Comparison of ENCODE assay signal across 8 mouse cellular contexts in genomic region chr7:45715741-45716459, GRCm38 (mm10). TPM values are rescaled to one million over a fixed set of nuclear protein-coding genes. Genes with fewer than 3 reads are reported as not detected.
DNase-seq lines count a peak whose midpoint lies in the region; ATAC-seq and TF ChIP-seq lines count a peak whose summit lies in the region.

No protein-coding gene starts in this region.

- WGBS in intestine, postnatal 0 days = 76% methylated on average over 19 of the region's 19 CpGs
- 85% methylated on average over 19 of the region's 19 CpGs for WGBS in midbrain, embryonic 13.5 days

- H3K4me3 ChIP-seq in intestine, postnatal 0 days (ENCODE audit: low read depth, low read length) = peak overlapping the region; percentile 70
- H3K4me3 ChIP-seq in midbrain, embryonic 13.5 days (replicated peaks) = peak overlapping the region; percentile 82

- H3K36me3 ChIP-seq in intestine, postnatal 0 days (ENCODE audit: control insufficient read depth, insufficient read depth) = peaks cover 39% of the 10 kb centered on the region
- H3K36me3 ChIP-seq in midbrain, embryonic 13.5 days = peaks cover 46% of the 10 kb centered on the region

- TF ChIP-seq CTCF in intestine, postnatal 0 days (IDR thresholded peaks at IDR 0.05; ENCODE audit: low read depth) = no peak

- DNase-seq in cerebellum, adult 18-20 months = peak; percentile 12 to 26
- no peak for DNase-seq in cerebellum, postnatal 36 days
- peak; percentile 28 for DNase-seq in thymus, postnatal 4 days
- no peak for DNase-seq in thymus, postnatal 36 days
- no peak for DNase-seq in right cerebral cortex, postnatal 4 days

- 0 out of 2 replicates have a peak overlapping the region, but pooled peaks have one; percentile 17 for H3K9ac ChIP-seq in intestine, postnatal 0 days (ENCODE audit: low read depth, low read length)
- H3K9ac ChIP-seq in midbrain, embryonic 13.5 days (replicated peaks) = peak overlapping the region; percentile 91; the same call in 1 of the 2 replicates

- ATAC-seq in intestine, postnatal 0 days = no peak
- no peak for ATAC-seq in midbrain, embryonic 13.5 days
- no peak for ATAC-seq in inflammation-experienced regulatory T-cells, adult 6 months

- no peaks in the 10 kb centered on the region for H3K27me3 ChIP-seq in intestine, postnatal 0 days (replicated peaks; ENCODE audit: control insufficient read depth, insufficient read depth, low read length)
- H3K27me3 ChIP-seq in midbrain, embryonic 13.5 days = no peaks in the 10 kb centered on the region

- no peaks in the 10 kb centered on the region for H3K9me3 ChIP-seq in intestine, postnatal 0 days (ENCODE audit: control insufficient read depth)
- no peaks in the 10 kb centered on the region for H3K9me3 ChIP-seq in midbrain, embryonic 13.5 days

- H3K27ac ChIP-seq in intestine, postnatal 0 days (ENCODE audit: low read depth, low read length) = peak overlapping the region; percentile 99
- peak overlapping the region; percentile 83 for H3K27ac ChIP-seq in midbrain, embryonic 13.5 days

- peak overlapping the region; percentile 88 for H3K4me2 ChIP-seq in intestine, postnatal 0 days (replicated peaks; ENCODE audit: low read depth)
- peak overlapping the region; percentile 81 for H3K4me2 ChIP-seq in midbrain, embryonic 13.5 days (replicated peaks)

- H3K4me1 ChIP-seq in intestine, postnatal 0 days (replicated peaks; ENCODE audit: control insufficient read depth, insufficient read depth, low read length) = peaks cover 19% of the 10 kb centered on the region; the same call in 1 of the 2 replicates
- H3K4me1 ChIP-seq in midbrain, embryonic 13.5 days (replicated peaks) = peaks cover 54% of the 10 kb centered on the region

RNA-seq across cellular contexts. Expression of gene Rpl18, which starts 0.6 kb away (rescaled TPM):
- 708 and 740 TPM in 2 replicates for polyA plus RNA-seq in intestine, postnatal 0 days (2015; fragmentation: Nextera tagmentation; extraction: Ambion mirVana)
- polyA plus RNA-seq in midbrain, embryonic 13.5 days (2015; fragmentation: Nextera tagmentation; extraction: Ambion mirVana) = 643 and 684 TPM in 2 replicates
- polyA plus RNA-seq in inflammation-experienced regulatory T-cells, adult 6 months (2017; shearing (Covaris generic)) = 1,000 to 10,000 TPM; 1,609 to 2,946 (median 2,383) TPM

RNA-seq across cellular contexts. Expression of gene Sphk2, which starts 1.9 kb away (rescaled TPM):
- 55.1 and 55.9 TPM in 2 replicates for polyA plus RNA-seq in intestine, postnatal 0 days (2015; fragmentation: Nextera tagmentation; extraction: Ambion mirVana)
- polyA plus RNA-seq in midbrain, embryonic 13.5 days (2015; fragmentation: Nextera tagmentation; extraction: Ambion mirVana) = 24.3 and 27.1 TPM in 2 replicates
- polyA plus RNA-seq in inflammation-experienced regulatory T-cells, adult 6 months (2017; shearing (Covaris generic)) = 10 to 100 TPM; 12.1 to 17.3 (median 15.5) TPM

RNA-seq across cellular contexts. Expression of gene Fam83e, which starts 5.1 kb away (rescaled TPM):
- polyA plus RNA-seq in intestine, postnatal 0 days (2015; fragmentation: Nextera tagmentation; extraction: Ambion mirVana) = 16.6 and 16.7 TPM in 2 replicates
- 1.0 and 1.3 TPM in 2 replicates for polyA plus RNA-seq in midbrain, embryonic 13.5 days (2015; fragmentation: Nextera tagmentation; extraction: Ambion mirVana)
- under 1 TPM in 2 of 3 experiments, not detected in 1; 0.63 to 0.80 TPM for polyA plus RNA-seq in inflammation-experienced regulatory T-cells, adult 6 months (2017; shearing (Covaris generic))

RNA-seq across cellular contexts. Expression of gene Spaca4, which starts 9.7 kb away (rescaled TPM):
- polyA plus RNA-seq in intestine, postnatal 0 days (2015; fragmentation: Nextera tagmentation; extraction: Ambion mirVana) = 0.17 and 0.22 TPM in 2 replicates
- not detected in 2 replicates for polyA plus RNA-seq in midbrain, embryonic 13.5 days (2015; fragmentation: Nextera tagmentation; extraction: Ambion mirVana)
- not detected for polyA plus RNA-seq in inflammation-experienced regulatory T-cells, adult 6 months (2017; shearing (Covaris generic))

RNA-seq across cellular contexts. Expression of gene Dbp, which starts 11.0 kb away (rescaled TPM):
- polyA plus RNA-seq in intestine, postnatal 0 days (2015; fragmentation: Nextera tagmentation; extraction: Ambion mirVana) = 6.9 and 8.6 TPM in 2 replicates
- 3.4 and 4.0 TPM in 2 replicates for polyA plus RNA-seq in midbrain, embryonic 13.5 days (2015; fragmentation: Nextera tagmentation; extraction: Ambion mirVana)
- polyA plus RNA-seq in inflammation-experienced regulatory T-cells, adult 6 months (2017; shearing (Covaris generic)) = 1 to 10 TPM; 3.1 to 8.6 (median 6.5) TPM

Comparison
In these comparisons a context has a peak if more than half of its experiments do, and no peak if none do; other contexts are left out.
1. DNase-seq: peak in cerebellum, adult 18-20 months (2 of 2) and thymus, postnatal 4 days (single experiment); none in cerebellum, postnatal 36 days (0 of 2), thymus, postnatal 36 days (0 of 2) and right cerebral cortex, postnatal 4 days (single experiment).